Mouse (Mus musculus) embryo, embryonic 10.5 days (tissue): Measurements from ENCODE around the gene Pigv.

ENCODE experiments used
- DNase-seq: peaks from one replicate; pipeline ENCODE4 v3.0.0-alpha.2; 2015; ENCODE audit warnings: low spot score

The Pigv gene

GRCm38 (mm10) chr4:133645680-133646079, 26.8 kb downstream of the Pigv start:
- DNase-seq = no peak

GRCm38 (mm10) chr4:133645195-133645594, 27.3 kb downstream of the Pigv start:
- no peak for DNase-seq

DNA sequence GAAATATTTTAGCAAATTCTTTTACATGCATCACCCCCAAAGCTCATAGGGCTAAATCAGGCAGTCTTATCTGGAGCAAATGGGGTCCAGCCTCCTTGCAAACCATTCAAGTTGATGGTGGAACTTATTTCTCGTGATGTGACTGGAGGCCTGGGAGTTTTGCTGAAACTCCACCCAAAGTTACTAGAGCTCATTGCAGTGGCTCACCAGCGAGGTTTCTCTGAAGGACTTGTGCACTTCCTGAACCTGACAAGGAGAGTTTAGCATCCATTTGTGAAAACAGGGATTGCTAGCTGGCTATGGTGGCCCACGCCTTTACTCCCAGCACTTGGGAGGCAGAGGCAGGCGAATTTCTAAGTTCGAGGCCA, 38.4 kb downstream of the Pigv start:
- DNase-seq = no peak

DNA sequence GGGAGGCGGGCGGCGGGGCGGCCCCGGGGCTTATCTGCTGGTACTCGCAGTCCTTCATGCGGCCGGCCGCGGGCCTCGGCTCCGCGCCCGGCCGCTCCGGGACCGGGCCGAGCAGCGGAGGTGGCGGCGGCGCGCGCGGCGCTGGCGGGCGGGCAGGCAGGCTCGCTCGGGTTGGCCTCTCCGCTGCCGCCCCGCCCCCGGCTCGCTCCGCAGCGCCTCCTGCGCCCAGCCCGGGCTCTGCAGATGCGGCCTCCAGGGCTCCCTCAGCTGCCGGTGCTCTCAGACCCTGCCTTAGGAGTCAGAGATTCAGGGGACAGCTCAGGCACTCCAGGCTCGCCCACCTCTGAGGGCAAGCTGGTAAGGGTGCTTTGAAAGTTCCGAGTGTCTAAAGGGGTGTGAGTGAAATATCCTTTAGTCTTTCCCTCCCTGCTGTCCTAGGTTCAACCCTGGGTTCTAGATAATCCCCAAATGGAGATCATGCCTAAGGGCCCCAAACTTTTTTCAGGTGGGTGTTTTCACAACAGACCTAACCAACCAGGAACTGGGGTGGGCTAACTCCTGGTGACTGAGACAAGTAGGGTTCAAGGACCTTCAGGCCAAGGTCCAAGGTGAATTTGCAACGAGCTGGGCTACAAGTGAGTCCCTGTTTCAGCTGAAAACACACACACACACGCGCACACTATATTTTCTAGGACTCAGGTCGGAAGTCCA, 39.0 kb downstream of the Pigv start:
- DNase-seq = peak; percentile 89

GRCm38 (mm10) chr4:133632483-133633327, 39.7 kb downstream of the Pigv start:
- peak; percentile 45 for DNase-seq

GRCm38 (mm10) chr4:133631769-133632411, 40.6 kb downstream of the Pigv start:
- no peak for DNase-seq

- no peak for DNase-seq
Measured at GRCm38 (mm10) chr4:133631071-133631768, 41.2 kb downstream of the Pigv start.

GRCm38 (mm10) chr4:133630326-133630920, 42.0 kb downstream of the Pigv start:
- no peak for DNase-seq

GRCm38 (mm10) chr4:133629191-133629590, 43.3 kb downstream of the Pigv start:
- DNase-seq = no peak

- no peak for DNase-seq
Measured at GRCm38 (mm10) chr4:133628517-133628916, 43.9 kb downstream of the Pigv start.

- no peak for DNase-seq
Measured at GRCm38 (mm10) chr4:133627039-133627438, 45.4 kb downstream of the Pigv start.

DNA sequence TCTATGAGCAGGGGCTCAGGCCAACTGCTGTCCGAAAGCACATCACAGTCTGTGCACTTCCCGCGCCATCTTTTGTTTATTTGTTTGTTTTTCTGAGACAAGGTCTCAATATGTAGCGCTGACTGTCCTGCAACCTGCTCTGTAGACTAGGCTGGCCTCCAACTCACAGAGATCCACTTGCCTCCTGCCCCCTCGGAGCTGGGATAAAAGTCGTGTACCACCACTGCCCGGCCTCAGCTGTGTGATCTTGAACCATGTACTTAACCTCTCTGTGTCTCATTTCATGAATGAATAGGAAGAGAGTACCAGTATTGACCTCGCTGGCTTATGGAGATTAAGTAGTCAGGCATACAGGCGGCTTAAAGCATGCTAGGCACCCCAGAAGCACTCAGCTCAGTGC, 45.8 kb downstream of the Pigv start:
- no peak for DNase-seq

DNA sequence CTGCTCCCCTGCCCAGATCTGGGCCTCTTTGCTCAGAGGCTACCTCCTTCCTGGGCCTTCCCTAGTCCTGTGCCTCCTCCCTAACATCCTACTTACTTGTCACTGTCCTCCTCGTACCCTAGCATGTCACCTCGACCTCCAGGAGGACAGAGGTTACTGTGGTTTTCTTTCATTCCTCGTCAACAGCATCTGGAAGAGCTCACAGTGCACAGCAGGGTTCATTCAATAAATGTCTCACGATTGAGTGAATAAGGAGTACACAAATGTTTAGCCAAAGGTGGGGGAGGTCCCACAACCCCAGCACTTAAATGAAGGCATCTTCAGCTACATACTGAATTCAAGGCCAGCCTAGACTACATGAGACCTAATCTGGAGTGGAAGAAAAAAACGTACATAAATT, 46.2 kb downstream of the Pigv start:
- DNase-seq = no peak

DNA sequence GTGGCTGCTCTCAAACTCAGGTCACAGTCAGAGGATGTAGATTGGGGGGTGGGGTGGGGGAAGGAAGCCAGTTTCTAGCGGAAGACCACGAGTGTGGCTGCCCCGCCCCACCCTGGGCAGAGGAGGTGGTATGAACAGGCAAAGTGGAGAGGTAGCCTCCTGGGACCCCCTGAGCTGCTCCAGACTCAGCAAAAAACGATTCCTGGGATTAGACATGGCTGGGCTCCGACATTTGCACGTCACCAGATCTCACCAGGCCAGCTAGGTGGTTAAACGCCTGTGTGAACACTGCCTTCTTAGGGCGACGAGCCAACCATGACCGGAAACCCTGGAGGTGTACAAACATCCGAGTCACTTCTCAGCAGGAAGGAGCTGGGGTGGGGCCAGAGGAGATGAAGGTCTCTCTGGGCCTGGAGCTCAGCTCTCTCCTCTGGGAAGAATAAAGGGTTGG, 46.8 kb downstream of the Pigv start:
- no peak for DNase-seq

DNA sequence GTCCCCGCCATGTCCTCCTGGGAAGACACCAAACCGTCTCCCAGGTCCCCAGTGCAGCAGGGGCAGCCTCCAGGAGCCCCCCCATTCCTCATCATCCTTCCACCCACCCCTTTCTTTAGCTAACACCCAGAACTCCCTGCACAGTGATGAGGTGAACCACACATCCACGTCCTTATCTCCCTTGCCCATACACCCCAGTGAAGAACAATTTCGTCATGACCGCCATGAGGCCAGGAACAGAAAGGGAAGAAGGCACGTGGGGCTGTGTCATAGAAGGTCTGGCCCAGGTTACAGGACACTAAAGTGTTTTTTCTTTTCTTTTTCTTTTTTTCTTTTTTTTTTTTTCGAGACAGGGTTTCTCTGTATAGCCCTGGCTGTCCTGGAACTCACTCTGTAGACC, 47.6 kb downstream of the Pigv start:
- DNase-seq = no peak

- DNase-seq = no peak
Measured at GRCm38 (mm10) chr4:133622161-133622695, 50.2 kb downstream of the Pigv start.

- no peak for DNase-seq
Measured at GRCm38 (mm10) chr4:133620668-133621067, 51.8 kb downstream of the Pigv start.

- no peak for DNase-seq
Measured at GRCm38 (mm10) chr4:133619473-133620136, 52.8 kb downstream of the Pigv start.

DNA sequence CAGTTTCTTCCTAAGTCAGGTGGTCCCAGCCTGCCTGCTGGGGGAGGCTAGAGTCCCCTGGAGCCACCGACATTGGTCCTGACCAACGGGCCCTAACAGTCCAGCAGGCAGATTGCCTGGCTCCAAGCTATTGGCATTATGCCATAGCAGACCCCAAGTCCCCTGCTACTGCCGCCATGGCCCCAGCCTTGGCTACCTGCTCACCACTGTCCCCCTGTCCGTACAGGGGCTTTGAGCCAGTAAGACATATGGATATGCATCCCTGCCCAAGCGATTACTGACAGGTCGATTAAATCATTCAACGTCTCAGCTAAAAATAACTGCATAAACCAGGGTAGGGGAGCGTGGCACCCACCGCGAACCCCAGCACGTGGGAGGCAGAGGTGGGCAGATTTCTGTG, 54.5 kb downstream of the Pigv start:
- DNase-seq = no peak

GRCm38 (mm10) chr4:133615416-133615815, 57.0 kb downstream of the Pigv start:
- no peak for DNase-seq

GRCm38 (mm10) chr4:133614274-133614761, 58.1 kb downstream of the Pigv start:
- DNase-seq = no peak
